Mouse (Mus musculus) Muller cell, postnatal 12 days (primary cell): ENCODE results near the gene Dock10.
"Not testable (repeated sequence)": the region's sequence is repeated elsewhere in the genome, so short reads cannot be mapped to it uniquely, and the experiment has no call there.

Experiments
- DNase-seq: peaks from one replicate; pipeline ENCODE4 v3.0.0-alpha.2; 2015; ENCODE audit errors: inconsistent ontology term

Gene Dock10

GRCm38 (mm10) chr1:80757977-80758797, at the start of gene Dock10:
Dock10 (minus strand) TSS chr1:80758527.
- DNase-seq, result peak; percentile 56

- no peak for DNase-seq
Measured at GRCm38 (mm10) chr1:80806835-80807398, 48.6 kb upstream of the Dock10 start.

- DNase-seq, result no peak
Measured at GRCm38 (mm10) chr1:80802023-80802422, 43.7 kb upstream of the Dock10 start.

DNA sequence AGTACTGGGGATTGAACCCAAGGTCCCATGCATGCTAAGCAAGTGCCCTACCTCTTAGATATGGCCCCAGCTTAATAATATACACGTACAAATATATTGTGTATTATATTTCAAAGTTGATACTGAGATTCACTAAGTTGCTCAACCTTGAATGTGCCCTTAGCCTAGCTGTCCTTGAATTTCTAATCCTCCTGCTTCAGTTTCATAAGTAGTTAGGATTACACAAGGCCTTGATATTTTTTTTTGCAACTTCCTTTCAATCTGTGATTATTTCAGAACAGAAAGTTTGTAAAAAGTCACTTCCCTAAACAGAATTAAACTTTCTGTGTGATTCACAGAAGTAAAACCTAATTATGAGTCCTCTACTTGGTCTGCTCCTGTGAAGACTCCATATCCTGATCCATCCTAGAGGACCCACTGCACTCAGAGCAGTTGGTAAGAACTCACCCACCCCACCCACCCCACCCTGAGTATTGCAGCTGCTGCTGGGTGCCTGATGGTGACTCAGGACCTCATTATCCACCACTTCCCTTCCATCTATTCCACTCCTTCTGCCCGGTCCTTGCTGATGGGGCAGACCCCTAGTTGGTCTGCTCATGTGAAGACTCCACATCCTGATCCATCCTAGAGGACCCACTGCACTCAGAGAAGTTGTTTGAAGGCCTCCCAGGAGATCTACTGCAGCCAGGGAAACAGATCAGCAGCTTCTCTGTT, 26.9 kb upstream of the Dock10 start:
- DNase-seq, result no peak

- no peak for DNase-seq
Measured at GRCm38 (mm10) chr1:80784155-80784554, 25.8 kb upstream of the Dock10 start.

GRCm38 (mm10) chr1:80765504-80765903, 7.2 kb upstream of the Dock10 start:
- no peak for DNase-seq

- no peak for DNase-seq
Measured at GRCm38 (mm10) chr1:80763042-80763950, 5.0 kb upstream of the Dock10 start.

DNA sequence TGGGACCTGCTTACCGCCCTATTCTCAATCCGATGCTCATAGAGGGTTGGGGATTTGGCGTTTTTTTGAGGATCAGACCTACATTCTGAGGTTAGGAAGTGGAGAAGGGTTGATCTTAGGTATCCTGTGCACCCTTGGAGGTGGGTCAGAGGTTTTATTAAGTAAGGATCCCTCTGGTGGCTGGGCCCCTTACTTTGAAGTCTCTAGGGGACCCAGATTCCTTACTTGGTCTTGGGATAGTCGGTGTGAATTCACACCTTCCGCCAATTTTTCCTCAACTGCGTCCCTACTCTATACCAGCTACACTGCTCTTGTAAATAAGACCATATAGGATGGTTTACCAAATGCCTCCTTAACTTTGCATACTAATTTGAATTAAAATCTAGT, 464 bp upstream of the Dock10 start:
- DNase-seq, result no peak

DNA sequence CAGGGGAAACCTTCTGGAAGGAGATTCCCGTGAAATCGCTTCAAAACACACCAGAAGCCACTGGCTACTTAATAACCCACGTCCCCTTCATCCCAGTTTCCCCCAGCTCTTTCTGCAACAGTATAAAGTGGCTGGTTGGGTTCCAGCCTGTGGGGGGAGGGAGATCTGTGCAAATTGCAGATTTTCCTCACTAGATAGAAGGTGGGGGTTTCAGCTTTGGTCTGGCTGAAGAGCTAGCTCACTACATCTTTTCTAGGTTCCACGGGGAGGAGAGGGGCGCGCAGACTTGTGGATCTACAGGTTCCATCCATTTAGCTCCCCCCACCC, 714 bp downstream of the Dock10 start:
- DNase-seq, result no peak

DNA sequence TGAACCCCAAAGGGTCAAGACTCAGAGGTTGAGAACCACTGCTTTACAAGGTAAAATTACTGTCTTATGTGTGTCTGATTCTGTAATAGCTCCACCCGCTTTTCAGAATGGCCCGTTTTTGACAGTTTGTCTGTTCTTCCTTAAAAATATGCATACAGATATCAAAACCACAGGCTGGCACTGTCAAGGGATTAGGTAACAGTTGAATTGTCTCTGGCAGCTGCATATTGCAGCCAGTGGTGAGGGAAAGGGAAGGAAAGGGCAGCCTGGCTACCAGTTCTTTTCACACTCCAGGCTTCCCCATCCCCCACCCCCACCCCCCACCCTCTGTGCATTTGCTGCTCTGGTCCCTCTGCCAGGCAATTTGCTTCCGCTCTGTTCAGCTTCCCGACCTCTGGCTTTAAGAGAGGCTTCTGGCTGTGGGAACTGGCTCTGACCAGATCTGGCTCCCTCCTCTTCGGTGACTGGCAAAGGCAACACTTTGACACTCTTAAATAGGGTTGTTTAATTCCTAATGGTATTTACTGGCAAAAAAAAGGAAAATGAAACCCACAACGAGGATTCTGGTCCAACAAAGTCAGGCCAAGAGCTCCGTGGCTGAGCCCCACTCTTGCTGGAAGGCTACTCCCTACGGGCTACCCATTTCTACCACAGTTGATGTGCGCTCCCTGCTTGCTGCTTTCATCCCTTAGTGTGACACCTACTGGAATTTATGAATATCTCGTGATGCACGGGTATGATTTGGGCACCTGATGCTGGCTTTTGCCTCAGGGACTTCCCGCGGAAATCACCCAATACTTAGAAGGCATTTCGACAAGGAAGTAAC, 1.3 kb downstream of the Dock10 start:
- peak; percentile 42 for DNase-seq

- DNase-seq, result no peak
Measured at GRCm38 (mm10) chr1:80756060-80756439, 2.3 kb downstream of the Dock10 start.

DNA sequence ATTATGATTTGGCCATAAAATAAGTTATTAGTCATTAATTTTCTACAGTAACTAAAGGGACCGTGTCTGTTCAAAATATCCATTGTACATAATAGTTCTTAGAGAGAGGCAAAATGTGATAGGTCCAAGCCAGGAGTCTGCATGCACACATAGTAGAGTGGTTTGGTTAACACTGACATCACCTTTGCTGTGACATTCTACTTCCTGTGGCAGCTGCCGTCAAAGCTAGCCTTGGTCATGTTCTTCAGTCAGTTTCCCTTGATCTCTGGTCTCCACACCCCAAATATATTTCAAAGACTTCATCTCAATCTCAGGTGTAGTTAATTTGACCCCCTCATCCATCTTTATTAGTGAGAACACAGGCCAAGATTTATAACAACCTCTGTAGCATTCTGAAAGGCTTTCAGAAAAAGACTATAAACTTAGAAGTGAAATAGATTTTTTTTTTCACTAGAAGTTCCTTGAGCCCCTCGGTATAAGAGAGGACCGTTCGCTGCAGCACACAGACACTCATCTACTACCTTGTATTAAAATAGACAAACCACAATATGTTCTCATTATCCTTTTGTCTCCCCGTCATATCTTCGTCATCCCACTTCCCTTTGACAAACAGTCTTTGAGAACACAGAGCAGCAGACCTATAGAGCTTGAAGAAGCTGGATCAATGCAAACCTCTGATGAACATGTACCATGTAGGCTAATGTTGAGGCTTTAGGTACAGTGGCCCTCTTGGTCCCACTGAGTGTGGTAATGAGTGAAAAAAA, 2.8 kb downstream of the Dock10 start:
- no peak for DNase-seq

DNA sequence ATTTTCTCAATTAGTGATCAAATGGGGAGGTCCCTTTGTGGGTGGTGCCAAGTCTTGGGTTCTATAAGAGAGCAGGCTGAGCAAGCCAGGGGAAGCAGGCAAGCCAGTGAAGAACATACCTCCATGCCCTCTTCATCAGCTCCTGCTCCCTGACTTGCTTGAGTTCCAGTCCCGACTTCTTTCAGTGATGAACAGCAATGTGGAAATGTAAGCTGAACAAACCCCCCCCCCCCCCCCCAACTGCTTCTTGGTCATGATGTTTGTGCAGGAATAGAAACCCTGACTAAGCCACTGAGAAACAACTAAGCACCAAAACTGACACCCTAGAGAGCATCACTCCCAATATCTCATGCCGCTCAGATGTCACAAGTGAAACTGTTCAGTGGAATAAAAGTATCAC, 9.2 kb downstream of the Dock10 start:
- not testable (repeated sequence) for DNase-seq

DNA sequence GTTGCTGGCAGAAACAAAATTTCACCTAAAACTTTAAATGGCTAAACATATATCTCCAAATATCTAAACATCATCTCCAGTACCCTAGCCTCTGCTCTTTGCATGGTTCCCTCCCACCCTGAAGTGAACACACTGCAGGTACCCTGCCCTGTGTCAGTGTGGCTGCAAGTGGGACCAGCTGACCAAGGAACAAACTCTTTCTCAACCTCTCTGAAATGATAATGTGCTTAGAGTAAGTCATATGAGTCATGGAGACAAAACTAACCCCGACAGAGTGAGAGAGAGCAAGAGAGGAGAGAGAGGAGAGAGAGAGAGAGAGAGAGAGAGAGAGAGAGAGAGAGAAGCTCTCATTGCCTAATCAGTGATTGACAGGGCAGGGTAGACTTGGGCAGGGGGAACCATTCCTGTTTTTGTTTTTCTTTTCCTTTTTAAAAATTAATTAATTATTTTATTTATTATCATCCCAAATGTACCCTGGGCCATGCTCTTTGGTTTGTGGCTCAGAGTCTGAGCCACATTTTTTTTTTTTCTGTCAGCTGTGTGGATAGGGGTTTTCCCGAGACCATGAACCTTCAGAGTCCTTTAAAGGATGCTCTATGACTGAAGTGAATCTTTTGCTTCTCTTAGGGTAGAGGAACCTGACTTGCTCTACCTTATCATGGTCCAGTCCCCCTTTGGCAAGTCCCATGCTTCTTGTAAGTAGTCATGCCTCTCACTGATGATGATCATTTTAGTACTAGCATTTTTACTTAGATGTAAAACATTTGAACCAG, 11.4 kb downstream of the Dock10 start:
- DNase-seq, result no peak

DNA sequence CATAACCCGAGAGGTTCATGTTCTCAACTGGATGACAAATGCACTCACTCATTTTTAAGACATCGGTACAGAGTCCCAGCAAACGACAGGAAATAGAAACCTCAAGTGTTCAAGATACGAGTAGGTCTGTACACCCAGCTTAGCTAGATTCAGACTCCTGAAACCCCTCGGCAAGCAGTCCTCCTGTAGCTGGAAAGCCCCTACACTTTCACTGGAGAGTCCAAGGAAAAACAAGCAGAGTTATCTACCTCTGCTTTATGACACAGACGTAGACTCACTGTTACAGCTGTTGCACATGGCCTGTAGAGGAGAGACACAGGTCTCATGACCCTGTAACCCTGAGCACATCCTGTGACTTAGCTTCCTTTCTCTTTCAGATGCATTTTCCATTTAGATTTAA, 12.1 kb downstream of the Dock10 start:
- DNase-seq, result no peak

DNA sequence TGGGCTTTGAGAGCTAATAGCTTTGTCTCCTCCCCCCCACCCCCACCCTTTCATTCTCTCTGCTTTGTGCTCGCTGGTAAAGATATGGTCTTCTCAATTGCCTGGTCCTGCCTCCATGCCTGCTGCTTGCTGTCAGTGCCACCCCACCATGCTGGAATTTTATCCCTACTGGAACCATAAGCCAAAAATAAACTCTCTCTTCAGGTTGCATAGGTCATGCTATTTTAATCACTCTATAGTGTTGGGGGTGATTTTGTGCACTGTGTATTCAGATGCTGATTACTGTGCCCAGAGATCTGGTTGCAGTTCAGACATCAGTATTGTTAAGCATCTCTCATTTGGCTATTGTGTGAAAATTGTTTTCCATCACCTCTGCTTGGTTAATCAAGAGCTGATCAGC, 18.9 kb downstream of the Dock10 start:
- DNase-seq, result no peak

DNA sequence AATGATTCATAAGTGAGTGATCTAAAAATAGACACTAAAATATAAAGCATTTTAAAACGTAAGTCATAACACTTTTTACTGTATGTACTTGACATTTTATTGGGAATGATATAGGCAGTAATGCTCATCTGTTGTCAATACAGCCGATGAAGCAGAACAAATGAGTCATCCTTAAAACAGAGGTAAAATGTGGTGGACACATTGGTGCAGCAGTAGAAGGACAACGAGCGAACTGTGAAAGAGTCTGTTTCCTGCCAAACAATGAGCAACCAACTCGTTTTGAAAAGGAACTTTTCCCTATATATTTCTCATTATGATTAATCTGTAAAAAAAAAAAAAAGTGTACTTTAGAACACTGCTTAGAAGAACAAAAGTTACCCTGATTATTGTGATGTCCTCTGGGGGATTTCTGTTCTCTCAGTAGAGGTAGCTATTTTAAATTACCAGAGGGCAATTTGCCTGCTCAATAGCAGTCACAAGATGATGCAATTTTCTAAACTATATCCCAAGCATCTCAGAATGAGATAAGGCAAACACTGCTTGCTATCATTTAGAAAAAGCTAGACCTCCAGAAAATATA, 20.4 kb downstream of the Dock10 start:
- no peak for DNase-seq

- DNase-seq, result no peak
Measured at GRCm38 (mm10) chr1:80730582-80730981, 27.7 kb downstream of the Dock10 start.

DNA sequence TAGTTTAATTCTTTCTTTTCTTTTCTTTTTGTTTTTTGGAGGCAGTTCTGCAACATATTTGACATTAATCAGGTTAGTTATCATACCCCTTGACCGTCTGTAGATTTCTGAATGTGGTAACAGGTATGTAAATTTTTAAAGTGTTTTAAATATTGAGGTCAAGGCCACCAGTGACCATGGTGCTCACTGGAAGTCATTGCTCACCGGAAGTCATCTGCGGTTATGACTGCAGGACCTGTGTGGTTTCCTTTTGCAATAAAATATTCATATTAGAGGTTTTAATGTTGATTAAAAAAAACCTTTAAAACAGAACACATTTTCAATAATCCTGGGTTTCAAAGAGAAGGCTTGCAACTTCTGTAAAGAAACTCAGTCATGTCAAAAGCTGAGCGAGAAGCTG, 28.2 kb downstream of the Dock10 start:
- DNase-seq, result no peak
